Mouse (Mus musculus): ENCODE results near the gene Itgb5.

The Itgb5 gene

DNA sequence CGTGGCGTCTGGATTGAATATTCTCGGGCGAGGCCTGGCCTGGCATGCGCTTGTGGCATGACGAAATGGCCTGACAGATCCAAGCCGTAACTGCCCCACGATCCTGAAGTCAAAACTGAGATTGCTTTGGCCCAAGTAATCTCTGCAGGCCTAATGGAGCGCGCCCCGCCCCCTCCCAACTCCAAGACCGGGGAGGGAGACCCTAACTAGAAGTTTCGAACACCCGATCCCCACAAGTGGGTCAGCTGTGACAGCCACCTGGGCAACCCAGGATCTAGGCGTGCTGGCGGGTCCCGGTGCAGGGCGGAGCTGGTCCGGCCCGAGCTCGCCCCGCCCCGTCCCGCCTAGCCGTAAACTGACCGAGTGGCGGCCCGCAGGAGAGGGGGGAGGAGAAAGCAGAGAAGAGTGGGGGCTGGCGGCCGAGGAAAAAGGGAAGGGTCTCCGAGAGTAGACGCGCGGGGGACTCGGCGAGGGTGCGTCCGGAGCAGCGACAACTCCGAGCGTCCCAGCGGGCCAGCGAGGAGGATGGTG, at the start of gene Itgb5:
Gene Itgb5 (plus strand): TSS at position 365 of the 531 bp plus-strand sequence.
- peak; percentile 12 to 15 for DNase-seq (ENCODE audit: low spot score in 2 of 2)

GRCm38 (mm10) chr16:33781789-33782728, 47.4 kb upstream of the Itgb5 start:
- no peak for DNase-seq (ENCODE audit: low spot score in 2 of 2)

DNA sequence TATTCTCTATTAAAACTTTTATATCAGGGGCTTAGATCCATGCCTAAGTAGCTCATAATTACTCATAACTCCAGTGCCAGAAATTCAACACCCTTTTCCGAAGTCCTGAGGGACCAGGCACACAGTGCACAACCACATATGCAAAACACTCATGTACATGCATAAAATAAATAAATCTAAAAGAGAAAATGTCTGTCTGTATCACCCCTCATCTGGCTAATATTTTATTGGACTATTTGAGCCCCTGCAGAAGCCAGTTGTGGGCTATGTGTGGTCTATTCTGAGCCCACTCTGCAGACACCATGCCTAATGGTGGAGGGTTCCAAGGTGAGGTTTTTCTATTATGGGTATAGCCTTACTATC, 46.8 kb upstream of the Itgb5 start:
- DNase-seq (ENCODE audit: low spot score in 2 of 2), result no peak

- no peak for DNase-seq (ENCODE audit: low spot score in 2 of 2)
Measured at GRCm38 (mm10) chr16:33784547-33784946, 44.9 kb upstream of the Itgb5 start.

DNA sequence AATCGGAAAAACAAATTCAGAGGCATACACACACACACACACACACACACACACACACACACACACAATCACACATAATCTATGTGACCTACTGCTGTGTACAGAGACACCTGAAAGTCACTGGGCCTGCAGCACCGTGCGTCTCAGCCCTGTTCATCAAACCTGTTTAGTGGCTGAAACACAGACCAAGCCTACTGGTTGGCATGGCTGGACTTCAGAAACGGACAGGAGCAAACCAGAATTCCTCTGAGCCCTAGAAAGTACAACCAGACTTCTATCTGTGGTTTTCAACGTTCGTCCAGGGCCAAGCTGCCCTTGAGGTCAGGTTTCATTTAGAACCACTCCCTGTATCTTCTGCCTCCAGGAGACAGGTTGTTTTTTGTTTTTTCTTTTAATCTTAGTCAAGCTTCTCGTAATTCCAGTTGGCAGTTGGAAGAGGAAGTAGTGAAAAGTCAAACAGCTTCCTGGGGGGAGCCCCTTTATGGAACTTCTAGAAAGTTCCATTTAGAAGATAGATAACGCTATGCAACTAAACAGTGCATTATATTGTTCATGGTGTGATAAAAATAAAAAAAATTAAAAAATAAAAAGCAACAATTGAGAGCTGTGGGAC, 44.3 kb upstream of the Itgb5 start:
- no peak for DNase-seq (ENCODE audit: low spot score in 2 of 2)

DNA sequence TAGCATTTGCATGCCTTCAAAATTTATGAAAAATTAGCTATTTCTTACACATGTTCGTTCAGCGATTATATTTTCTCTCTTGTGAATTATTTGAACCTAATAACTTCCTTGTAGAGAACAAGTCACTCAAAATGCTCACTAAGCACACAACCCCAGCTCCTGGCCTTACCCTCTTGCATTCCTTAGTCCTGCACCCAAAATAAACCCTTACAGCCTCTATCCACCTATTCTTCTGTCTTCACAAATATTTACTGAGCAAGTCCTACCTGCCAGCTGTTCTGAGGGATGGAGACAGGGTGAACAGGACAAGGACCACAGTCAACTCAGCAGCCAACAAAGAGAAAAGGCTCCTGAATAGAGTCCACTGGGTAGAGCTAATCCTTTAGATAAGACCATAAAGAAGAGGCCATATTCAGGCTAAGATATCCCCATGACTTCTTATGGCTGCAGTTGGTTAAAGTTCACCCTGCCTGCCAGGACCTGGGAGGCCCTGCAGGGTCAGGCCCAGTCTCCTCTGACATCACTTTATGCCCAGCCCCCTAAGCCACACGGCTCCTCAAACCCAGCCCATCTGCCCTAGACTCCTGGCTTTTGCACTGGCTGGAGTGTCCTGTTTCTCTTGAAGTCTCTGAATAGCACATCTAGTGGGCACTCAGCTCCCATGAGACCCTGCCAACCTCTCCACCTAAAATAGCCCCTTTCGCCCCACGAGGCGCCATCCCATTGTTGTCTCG, 42.6 kb upstream of the Itgb5 start:
- DNase-seq (ENCODE audit: low spot score in 2 of 2), result no peak

DNA sequence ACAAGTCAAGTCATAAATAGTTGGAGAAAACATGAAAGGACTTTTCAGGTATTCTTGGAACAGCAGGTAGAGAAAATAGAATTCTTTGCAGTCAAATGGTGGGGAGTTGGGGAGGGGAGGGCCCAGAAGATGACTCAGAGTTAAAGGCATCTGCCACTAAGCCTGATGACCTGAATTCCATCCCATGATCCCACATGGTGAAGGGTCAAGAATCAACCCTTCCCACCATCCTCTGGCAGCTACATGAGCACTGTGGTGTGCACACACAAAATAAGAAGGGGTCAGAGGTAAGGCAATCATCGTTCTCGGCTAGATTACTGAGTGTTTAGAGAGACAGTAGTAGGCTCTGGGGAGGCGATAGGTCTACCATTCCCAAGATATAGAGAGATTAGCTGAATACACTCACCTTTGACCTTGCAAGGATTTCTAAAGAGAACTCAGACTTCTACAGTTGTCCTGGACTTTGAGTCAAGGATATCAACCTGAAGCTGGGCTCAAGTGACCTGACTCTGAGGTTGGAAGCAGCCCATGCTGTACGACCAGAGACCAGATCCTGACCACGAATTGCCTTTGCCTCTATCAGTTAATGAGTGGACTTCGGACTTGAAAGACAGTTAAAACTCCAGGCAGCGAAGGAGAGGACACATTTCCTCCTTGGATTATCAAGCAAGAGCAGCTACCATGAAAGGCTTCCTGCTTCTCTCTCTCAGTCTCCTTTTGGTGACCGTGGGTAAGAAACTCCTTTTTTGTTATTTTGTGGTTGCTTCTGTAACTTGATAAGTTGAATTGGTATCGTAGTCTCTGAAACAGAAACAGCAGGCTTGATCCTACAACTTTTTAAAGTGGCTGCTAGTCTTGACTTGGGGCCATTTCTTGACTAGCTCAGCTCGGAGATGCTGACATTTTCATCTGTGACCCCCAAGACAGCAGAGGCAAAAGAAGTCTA, 35.3 kb upstream of the Itgb5 start, which contains the start of gene Muc13:
Gene Muc13 (plus strand): TSS at position 192 of the 946 bp plus-strand sequence.
- DNase-seq (ENCODE audit: low spot score in 2 of 2), result no peak

DNA sequence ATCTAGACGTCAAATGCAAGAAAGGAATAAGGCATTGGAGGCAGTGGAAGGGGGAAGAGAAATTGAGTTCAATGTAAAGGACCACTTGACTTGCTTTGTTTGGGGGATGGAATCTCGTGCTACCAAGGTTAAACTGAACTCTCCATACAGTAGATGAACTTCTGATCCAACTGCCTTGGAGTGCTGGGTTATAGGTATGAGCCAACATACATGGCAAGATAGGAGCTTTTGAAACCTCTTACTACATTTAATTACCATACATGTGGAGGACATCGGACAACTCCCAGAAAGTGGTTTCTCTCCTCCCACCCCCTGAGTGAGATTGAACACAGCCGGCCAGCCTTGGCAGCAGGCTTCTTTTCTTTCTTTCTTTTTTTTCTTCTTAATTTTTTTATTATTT, 34.4 kb upstream of the Itgb5 start:
- no peak for DNase-seq (ENCODE audit: low spot score in 2 of 2)

GRCm38 (mm10) chr16:33795887-33796286, 33.6 kb upstream of the Itgb5 start:
- no peak for DNase-seq (ENCODE audit: low spot score in 2 of 2)

- no peak for DNase-seq (ENCODE audit: low spot score in 2 of 2)
Measured at GRCm38 (mm10) chr16:33796756-33797155, 32.7 kb upstream of the Itgb5 start.

GRCm38 (mm10) chr16:33797860-33798259, 31.6 kb upstream of the Itgb5 start:
- no peak for DNase-seq (ENCODE audit: low spot score in 2 of 2)

DNA sequence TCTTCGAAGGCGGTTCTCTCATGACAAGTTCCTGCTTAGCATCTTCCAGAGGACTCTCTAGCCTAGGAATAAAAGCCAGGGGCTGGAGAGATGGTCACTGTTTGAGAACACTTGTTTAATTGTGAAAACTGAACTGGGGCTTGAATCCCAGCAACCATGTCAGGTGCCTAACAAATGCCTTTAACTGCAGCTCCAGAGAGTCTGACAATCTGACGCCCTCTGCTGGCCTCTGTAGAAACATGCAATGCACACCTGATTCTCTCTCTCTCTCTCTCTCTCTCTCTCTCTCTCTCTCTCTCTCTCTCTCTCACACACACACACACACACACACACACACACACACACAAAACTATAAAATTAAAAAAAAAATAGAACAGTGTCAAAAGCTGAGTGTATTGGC, 19.5 kb upstream of the Itgb5 start:
- no peak for DNase-seq (ENCODE audit: low spot score in 2 of 2)

- DNase-seq (ENCODE audit: low spot score in 2 of 2), result no peak
Measured at GRCm38 (mm10) chr16:33818413-33819165, 10.9 kb upstream of the Itgb5 start.

DNA sequence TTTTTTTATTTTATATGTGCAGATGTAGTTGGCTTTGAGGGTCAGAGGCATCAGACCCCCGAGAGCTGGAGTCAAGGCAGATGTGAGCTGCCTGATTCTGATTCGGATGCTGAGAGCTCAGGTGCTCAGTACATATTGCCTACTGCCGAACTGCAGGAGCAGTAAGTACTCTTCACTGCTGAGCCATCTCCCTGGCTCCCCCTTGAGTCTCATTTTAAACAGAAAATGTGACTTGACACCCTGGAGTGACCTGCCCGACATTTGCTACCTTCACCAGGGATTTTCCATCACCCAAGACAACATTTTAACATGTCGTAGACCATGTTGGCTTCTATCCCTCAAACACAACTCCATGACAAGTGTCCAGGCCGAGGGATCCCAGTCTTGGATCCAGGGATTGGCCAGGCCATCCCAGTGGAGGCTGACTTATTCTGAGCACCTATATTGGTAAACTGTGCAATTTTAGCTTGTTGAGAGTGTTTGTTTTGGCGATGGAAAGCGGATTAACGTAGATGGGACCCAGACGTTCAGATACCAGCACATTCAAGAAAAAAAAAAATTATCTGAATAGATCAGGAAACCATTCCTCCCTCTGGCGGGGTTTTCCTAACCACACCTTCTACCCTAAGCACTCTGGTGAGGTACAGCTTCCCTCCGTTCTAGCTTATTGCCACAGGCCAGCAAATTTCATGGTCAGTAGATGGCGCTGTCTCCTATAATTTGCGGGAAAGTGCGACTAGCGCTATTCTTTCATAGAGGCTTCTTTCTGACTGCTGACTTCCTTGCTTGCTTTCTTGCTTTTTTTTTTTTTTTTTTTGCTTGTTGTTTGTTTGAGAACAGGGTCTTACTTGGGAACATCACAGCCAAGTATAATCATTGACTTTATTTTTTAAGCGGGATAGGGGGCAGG, 8.9 kb upstream of the Itgb5 start:
- peak; percentile 69 to 73 for DNase-seq (ENCODE audit: low spot score in 2 of 2)

DNA sequence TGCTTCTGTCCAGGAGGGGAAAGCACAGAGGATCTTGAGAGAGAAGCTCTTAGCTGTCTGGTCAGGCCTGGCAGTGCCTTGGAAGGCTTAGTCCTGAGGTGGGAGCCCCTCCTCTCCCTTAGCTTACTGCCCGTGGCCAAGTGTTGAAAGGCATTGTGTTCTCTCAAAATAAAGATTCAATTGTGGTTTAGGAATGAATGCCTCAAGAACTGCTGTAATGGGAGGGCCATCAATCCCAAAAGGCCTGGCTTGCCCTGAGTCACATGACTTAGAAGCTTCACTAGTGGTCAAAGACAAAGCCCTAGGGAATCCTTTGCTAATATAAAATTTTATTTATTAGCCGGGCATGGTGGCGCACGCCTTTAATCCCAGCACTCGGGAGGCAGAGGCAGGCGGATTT, 4.9 kb upstream of the Itgb5 start:
- no peak for DNase-seq (ENCODE audit: low spot score in 2 of 2)

DNA sequence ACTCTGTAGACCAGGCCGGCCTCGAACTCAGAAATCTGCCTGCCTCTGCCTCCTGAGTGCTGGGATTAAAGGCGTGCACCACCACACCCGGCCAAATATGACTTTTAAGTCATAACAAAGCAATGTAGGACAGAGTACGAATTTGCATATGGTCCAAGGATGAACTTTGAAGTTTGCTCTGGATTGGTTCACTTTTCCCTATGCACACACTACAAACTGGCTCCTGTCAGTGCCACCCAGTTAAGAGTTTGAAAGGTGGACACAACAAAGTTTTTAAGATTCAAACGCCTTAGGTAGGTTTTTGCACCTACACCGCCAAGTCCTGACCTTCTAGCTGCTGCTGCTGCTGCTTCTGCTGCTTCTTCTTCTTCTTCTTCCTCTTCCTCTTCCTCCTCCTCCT, 969 bp upstream of the Itgb5 start:
- no peak for DNase-seq (ENCODE audit: low spot score in 2 of 2)

DNA sequence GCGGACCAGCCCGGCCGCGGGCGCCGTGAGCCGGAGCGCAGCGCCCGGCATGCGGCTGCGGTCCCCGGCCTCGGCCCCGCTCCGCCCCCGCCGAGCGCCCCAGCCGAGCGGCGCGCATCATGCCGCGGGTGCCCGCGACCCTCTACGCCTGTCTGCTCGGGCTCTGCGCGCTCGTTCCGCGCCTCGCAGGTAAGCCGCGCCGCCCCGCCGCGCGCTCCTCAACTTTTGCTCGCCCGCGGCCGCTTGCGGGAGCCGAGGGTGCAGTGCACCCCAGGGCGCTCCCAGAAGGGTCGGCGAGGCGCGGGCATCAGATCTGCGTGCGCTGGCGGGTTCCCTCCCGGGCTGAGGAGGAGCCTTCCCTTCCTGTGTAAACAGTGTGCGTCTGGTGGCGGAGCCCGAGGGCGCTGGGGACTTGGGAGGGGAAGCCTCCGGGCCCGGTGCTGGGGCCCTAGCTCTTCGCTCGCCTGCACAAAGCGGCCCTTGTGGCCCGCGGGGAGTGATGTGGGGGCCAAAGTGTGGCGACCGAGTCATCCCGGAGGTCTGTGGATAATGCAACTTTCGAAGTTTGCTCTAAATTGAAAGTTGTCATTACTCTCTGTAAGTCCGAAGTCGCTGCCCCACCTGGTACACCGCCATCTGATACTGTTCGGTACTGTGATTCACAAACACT, 512 bp downstream of the Itgb5 start:
- DNase-seq (ENCODE audit: low spot score in 2 of 2), result peak; percentile 8 to 13

DNA sequence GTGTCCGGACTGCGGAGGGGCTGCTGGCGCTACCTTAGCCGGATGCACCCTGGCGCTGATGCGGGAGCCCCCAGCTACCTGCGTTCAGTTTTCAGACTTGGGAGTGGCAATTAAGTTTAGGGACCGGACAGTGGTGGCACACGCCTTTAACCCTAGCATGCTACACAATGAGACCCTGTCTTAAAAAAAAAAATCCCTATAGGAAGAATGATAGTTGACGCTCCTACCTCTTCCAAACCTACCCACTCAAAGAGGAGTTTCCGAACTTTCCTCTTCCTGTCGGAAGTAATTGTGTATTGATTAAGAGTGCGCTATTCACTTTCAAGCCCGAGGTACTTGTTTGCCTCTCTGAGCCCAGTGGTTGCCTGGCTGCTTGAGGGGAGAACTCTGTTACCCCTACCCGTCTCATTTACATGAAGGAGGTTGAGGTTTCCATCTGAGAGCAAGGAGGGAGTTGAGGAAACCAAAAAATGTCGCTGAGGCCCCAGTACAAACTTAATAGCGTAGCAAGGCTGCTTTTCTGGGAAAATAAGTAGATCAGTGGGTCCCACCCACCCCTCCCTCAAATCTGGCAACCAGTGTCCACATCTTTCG, 1.1 kb downstream of the Itgb5 start:
- no peak for DNase-seq (ENCODE audit: low spot score in 2 of 2)

Measured in spleen, postnatal 36 days (tissue).